Mouse (Mus musculus): Measurements from ENCODE around the gene Chd6.
"Not testable (repeated sequence)": the region's sequence is repeated elsewhere in the genome, so short reads cannot be mapped to it uniquely, and the experiment has no call there.

The Chd6 gene

DNA sequence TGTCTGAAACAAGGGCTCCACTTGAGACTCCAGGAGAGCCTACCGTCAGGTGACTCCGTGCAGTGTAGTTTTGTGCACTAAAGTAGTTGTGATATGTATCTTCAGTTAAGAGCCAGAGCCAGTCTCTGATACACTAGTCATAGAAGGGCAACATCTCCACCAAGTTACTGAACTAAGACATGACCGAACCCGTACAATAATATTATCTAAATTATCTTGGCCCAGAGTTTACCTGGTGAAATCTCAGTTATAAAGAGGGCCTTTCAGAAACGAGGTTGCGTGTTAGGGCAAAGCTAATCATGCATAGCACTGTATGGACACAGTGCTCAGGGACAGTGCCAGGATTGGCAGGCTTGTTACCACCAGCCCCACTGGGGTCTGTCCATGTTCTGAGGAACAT is 127.1 kb downstream of the Chd6 start:
- Histone ChIP-seq H3K27me3 (ENCODE audit: control insufficient read depth, insufficient read depth, low read length, poor library complexity, severe bottlenecking) (no peaks in the 10 kb centered on the region), H3K36me3 (ENCODE audit: control insufficient read depth, insufficient read depth, low read length, poor library complexity, severe bottlenecking) (peaks cover 21% of the 10 kb centered on the region)
- DNase-seq (ENCODE audit: low read depth, low spot score) = no peak

DNA sequence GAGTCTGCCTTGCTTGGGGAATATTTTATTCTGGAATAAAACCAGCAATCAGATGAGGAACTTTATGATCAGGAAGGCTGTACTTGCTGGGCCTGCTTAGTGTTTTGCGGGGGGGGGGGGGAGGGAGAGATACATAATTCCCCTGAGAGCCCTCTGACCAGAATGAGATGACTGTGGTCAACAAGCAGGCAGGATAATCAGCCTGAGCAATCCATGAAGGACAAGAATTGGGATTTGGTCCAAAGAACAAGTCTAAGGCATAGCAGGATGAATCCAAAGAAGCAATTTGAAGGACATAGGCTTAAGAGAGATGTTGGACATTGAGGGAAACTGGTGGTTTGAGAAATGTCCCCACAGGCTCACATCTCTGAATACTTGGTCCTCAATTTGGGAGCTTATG is 130.2 kb downstream of the Chd6 start:
- H3K27me3 ChIP-seq (ENCODE audit: control insufficient read depth, insufficient read depth, low read length, poor library complexity, severe bottlenecking) = no peaks in the 10 kb centered on the region
- H3K36me3 ChIP-seq (ENCODE audit: control insufficient read depth, insufficient read depth, low read length, poor library complexity, severe bottlenecking) = peaks cover 16% of the 10 kb centered on the region
- no peak for DNase-seq (ENCODE audit: low read depth, low spot score)

DNA sequence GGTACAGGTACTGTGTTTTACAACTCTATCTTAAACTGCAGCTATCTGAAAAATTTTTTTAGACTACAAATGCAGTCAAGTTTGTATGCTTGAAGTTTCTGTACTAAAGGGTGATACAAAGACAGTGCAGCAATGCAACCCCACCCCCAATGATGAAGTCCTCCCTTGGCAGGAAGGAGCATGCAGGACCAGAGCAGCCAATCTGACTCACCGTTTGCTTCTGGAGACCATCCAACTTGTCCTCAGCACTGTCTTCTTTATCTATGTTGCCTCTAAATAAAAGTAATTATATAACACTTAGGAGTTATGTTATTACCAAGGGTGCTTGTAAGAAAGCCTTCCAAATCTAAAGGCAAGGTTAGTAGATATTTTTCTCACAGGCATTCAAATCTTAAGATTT is 131.6 kb downstream of the Chd6 start:
- no peak for DNase-seq (ENCODE audit: low read depth, low spot score)
- no peaks in the 10 kb centered on the region for H3K27me3 ChIP-seq (ENCODE audit: control insufficient read depth, insufficient read depth, low read length, poor library complexity, severe bottlenecking)
- peaks cover 13% of the 10 kb centered on the region for H3K36me3 ChIP-seq (ENCODE audit: control insufficient read depth, insufficient read depth, low read length, poor library complexity, severe bottlenecking)

DNA sequence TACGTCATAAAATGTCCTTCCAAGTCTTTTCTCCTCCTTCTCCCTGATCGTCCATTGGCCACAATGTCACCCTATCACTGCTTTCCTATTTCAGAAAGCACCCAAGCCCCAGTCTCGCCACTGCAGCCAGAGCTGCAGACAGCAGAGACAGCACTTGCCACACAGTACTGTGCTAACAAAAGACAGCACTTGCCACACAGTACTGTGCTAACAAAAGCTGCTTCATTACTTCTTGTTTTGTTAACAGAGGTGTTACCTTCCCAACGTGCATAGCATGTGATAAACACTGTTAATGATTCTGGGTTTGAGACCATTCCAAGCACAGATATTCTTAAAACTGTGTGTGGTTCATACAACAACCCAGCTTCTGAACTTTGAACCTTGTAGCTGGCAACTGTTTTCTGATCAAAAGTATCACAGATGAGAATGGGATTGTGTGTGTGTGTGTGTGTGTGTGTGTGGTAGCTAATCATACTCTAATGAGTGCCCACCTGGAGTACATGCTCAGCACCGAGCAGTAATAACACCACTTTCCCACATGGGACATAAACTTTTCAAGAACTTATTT is 135.1 kb downstream of the Chd6 start:
- Histone ChIP-seq H3K36me3 (ENCODE audit: control insufficient read depth, insufficient read depth, low read length, poor library complexity, severe bottlenecking) (peaks cover 4% of the 10 kb centered on the region; the same call in 1 of the 2 replicates), H3K27me3 (ENCODE audit: control insufficient read depth, insufficient read depth, low read length, poor library complexity, severe bottlenecking) (no peaks in the 10 kb centered on the region)
- DNase-seq (ENCODE audit: low read depth, low spot score) = no peak

DNA sequence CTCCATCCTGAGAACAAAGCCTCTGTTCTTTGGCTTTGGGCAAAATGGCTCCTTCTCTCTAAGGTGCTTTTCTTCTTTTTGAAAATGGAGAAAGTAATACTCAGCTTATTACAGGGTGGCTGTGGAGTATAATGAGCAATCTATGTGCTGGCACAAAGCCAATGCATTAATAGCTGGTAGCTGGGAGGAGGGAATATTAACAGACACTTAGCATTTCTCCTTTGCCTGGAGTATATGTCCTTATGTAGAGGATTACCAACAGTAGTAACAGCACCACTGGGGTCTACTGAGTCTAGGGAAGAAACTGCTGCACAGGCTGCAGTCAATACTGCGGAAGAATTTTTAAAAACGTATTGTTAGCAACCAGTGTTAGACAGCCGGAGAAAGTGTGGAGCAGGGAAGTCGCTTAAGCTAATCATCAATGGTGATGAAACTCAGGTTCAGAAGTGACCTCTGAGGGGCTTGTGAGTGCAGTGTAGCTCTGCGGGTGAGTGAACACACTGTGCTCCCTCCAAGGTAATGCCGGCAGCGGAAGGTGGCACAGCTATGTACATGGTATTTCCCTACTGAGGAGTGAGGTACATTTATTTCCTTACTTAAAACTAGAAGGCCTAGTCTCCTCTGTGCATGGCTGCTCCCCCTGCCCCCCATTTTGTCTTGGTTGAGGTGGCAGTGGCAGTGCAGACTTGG is 136.6 kb downstream of the Chd6 start:
- no peak for DNase-seq (ENCODE audit: low read depth, low spot score)
- Histone ChIP-seq H3K27me3 (ENCODE audit: control insufficient read depth, insufficient read depth, low read length, poor library complexity, severe bottlenecking) (no peaks in the 10 kb centered on the region), H3K36me3 (ENCODE audit: control insufficient read depth, insufficient read depth, low read length, poor library complexity, severe bottlenecking) (peaks cover 4% of the 10 kb centered on the region; the same call in 1 of the 2 replicates)

DNA sequence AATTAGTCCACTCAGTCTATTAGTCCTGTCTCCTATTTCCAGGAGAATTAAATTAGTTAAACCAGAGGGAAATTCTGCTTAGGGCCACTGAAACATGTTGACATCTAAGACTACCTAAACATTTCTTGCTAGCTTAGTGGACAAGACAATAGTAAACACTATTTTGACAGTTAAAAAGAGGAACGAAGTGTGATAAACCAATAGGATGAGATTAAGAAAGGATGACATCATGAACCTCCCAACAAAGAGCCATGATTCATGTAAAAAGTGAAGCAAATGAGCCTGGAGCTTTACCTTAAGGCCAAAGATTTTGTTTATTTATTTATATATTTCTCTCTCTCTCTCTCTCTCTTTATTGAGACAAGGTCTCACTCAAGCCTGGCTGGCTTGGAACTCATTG is 146.7 kb downstream of the Chd6 start:
- Histone ChIP-seq H3K36me3 (ENCODE audit: control insufficient read depth, insufficient read depth, low read length, poor library complexity, severe bottlenecking) (peaks cover 13% of the 10 kb centered on the region), H3K27me3 (ENCODE audit: control insufficient read depth, insufficient read depth, low read length, poor library complexity, severe bottlenecking) (no peaks in the 10 kb centered on the region)
- no peak for DNase-seq (ENCODE audit: low read depth, low spot score)

DNA sequence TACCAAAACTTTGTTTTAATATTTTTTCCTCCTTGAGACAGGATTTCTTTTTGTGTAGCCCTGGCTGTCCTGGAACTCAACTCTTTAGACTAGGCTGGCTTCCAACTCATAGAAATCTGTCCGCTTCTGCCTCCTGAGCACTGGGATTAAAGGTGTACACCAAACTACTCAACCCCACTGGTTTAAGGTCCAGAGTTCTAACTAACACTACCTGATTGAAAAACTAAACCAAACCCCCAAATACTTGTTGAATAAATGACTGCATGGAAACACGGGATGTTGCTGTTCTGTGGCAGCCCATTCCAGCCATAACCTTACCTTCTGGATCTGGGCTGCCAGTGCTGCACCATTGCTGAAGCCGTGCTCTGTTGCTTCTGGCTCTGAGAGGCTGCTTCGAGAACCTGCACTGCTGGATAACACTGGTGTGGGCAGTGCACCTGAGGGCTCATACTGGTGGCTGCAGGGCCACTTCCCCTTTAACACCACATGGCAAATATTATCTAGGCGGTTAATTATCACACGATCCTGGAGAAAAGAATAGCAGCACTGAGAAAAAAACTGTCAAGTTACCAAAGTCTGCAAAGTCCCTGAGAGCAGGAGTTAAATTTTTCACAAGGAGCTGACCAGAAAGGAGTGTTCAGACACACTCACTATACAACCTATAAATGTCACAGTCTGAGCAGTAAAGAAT is 147.8 kb downstream of the Chd6 start:
- Histone ChIP-seq H3K36me3 (ENCODE audit: control insufficient read depth, insufficient read depth, low read length, poor library complexity, severe bottlenecking) (peaks cover 6% of the 10 kb centered on the region), H3K27me3 (ENCODE audit: control insufficient read depth, insufficient read depth, low read length, poor library complexity, severe bottlenecking) (no peaks in the 10 kb centered on the region)
- DNase-seq (ENCODE audit: low read depth, low spot score) = no peak

DNA sequence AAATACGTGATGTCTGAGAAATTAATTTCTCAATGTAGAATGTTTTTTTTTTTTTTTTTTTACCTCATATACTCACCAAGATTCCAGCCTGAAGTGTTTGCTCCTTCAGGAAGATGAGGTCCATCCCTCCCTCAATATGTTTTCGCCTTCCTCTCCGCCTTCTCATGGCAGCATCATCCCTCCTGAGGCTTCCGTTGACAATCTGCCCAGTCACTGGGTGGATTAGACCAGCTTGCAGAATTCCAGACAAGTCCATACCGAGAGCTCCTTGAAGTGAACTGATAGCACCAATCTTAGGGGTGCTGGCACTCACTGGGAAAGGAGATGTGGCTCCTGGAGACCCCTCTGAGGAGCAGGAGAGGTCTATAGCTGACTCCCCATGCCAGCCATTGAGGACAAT is 149.0 kb downstream of the Chd6 start:
- Histone ChIP-seq H3K36me3 (ENCODE audit: control insufficient read depth, insufficient read depth, low read length, poor library complexity, severe bottlenecking) (peaks cover 8% of the 10 kb centered on the region), H3K27me3 (ENCODE audit: control insufficient read depth, insufficient read depth, low read length, poor library complexity, severe bottlenecking) (no peaks in the 10 kb centered on the region)
- no peak for DNase-seq (ENCODE audit: low read depth, low spot score)

DNA sequence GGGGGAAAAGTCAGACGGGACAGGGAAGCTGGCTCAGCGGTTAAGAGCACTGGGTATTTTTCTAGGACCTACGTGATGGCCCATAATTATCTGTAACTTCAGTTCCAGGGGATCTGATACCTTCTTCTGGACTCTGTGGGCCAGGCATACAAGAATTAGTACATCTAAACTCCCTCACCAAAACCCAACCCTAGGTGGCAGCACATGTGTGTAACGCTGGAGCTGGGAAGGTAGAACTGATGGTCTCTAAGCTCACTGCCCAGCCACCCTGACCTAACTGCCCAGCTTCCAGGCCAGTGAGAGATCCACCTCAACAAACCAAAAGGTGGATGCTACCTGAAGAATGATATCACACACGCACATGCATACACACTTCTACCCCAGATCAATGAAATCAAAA is 150.1 kb downstream of the Chd6 start:
- H3K27me3 ChIP-seq (ENCODE audit: control insufficient read depth, insufficient read depth, low read length, poor library complexity, severe bottlenecking) = no peaks in the 10 kb centered on the region
- peaks cover 10% of the 10 kb centered on the region for H3K36me3 ChIP-seq (ENCODE audit: control insufficient read depth, insufficient read depth, low read length, poor library complexity, severe bottlenecking)
- no peak for DNase-seq (ENCODE audit: low read depth, low spot score)

DNA sequence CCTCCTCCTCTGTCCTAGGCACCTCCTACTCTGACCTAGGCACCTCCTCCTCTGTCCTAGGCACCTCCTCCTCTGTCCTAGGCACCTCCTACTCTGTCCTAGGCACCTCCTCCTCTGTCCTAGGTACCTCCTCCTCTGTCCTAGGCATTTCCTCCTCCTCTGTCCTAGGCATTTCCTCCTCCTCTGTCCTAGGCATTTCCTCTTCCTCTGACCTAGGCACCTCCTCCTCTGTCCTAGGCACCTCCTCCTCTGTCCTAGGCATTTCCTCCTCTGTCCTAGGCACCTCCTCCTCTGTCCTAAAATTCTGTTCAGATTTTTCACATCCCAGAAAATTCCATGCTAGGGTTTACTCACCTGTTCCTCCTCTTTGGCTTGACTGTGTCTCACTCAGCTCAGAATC is 151.1 kb downstream of the Chd6 start:
- peaks cover 10% of the 10 kb centered on the region for H3K36me3 ChIP-seq (ENCODE audit: control insufficient read depth, insufficient read depth, low read length, poor library complexity, severe bottlenecking)
- DNase-seq (ENCODE audit: low read depth, low spot score); H3K27me3 ChIP-seq (ENCODE audit: control insufficient read depth, insufficient read depth, low read length, poor library complexity, severe bottlenecking): not testable (repeated sequence)

DNA sequence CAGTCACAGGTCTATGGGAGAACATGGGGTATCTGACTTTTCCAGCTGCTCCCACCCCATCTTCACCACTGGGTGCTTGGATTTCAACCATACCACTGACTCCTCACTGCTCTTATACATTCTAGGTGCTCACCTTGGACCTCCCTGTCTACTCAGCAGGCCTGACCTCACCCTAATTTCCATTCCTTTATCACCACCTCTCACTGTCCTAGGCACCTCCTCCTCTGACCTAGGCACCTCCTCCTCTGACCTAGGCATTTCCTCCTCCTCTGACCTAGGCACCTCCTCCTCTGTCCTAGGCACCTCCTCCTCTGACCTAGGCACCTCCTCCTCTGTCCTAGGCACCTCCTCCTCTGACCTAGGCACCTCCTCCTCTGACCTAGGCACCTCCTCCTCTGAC is 151.6 kb downstream of the Chd6 start:
- DNase-seq (ENCODE audit: low read depth, low spot score); H3K27me3 ChIP-seq (ENCODE audit: control insufficient read depth, insufficient read depth, low read length, poor library complexity, severe bottlenecking): not testable (repeated sequence)

DNA sequence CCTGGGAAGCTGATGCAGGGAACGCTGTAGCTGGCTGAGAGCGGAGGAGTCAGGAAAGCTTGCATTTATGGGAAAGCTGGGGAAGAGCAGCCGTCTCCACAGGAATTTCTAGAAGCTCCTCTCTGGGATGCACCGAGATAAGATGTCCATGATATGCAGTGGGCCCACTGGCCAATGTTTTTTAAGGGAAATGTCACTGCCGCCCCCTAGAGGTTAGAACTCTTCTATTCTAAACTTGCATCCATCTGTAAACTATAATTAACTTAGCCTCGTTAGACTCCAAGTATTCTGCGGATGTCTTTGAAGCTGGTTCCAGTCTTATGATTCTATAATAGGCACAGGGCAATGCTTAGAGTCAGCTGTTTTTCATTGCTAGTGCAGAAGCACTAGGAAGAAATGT is 153.5 kb downstream of the Chd6 start:
- Histone ChIP-seq H3K36me3 (ENCODE audit: control insufficient read depth, insufficient read depth, low read length, poor library complexity, severe bottlenecking) (peaks cover 8% of the 10 kb centered on the region), H3K27me3 (ENCODE audit: control insufficient read depth, insufficient read depth, low read length, poor library complexity, severe bottlenecking) (no peaks in the 10 kb centered on the region)
- DNase-seq (ENCODE audit: low read depth, low spot score) = no peak

More for the DNA sequence above, 151.6 kb downstream of the Chd6 start:
- not testable (repeated sequence) for H3K36me3 ChIP-seq (ENCODE audit: control insufficient read depth, insufficient read depth, low read length, poor library complexity, severe bottlenecking)

DNA sequence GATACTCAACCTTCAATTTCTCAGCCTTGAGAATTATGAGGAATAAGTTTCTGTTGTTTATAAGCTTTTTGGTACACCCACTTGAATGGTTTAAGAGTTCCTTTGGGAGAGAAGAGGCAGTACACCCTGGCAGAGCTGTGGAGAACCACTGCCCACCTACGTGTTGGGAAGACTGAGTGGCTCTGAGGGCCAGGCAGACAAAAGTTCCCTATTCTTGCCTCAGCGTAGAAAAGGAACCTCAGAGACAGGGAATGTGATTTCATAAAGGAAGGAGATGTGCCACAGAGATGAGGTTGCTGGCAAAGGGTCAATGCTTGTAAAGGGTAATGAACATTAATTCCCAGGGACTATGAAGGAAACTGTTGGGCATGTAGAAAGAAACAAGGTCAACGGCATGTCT is 154.3 kb downstream of the Chd6 start:
- Histone ChIP-seq H3K36me3 (ENCODE audit: control insufficient read depth, insufficient read depth, low read length, poor library complexity, severe bottlenecking) (peaks cover 8% of the 10 kb centered on the region), H3K27me3 (ENCODE audit: control insufficient read depth, insufficient read depth, low read length, poor library complexity, severe bottlenecking) (no peaks in the 10 kb centered on the region)
- DNase-seq (ENCODE audit: low read depth, low spot score) = no peak

DNA sequence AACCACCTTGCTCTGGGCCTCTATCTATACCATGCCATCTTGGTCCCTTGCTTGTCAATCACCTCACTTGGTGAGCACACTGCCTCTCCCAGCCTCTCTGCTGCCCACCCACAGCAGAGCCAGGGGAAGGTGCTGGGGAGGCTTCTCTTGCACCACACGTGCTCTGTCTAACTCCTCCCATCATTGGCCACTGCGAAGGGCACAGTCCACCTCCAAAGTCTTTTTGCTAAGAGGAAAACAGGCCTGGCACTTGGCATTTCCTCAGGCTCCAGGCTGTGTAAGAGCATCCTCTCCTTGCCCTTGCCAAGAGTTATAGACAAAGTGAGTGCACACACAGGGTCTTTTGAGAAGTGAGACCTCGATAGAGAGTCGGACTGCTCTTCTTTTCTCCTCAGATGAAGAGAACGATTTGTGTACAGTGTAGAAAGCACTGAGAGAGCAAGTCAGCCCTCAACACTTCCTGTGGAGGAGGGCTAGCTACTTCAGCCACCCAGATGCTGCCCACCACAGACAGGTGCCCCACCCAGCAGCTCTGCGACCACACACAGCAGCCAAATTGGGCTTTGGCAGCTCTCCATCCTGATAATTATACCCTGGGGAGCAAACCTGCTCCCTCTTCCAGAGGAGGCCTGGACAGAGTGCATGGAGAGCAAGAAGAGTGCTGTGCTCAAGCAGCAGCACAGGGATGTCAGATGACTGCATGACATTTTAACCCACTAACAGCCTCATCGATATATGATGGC is 155.6 kb downstream of the Chd6 start:
- no peak for DNase-seq (ENCODE audit: low read depth, low spot score)
- H3K36me3 ChIP-seq (ENCODE audit: control insufficient read depth, insufficient read depth, low read length, poor library complexity, severe bottlenecking) = peaks cover 12% of the 10 kb centered on the region
- H3K27me3 ChIP-seq (ENCODE audit: control insufficient read depth, insufficient read depth, low read length, poor library complexity, severe bottlenecking) = no peaks in the 10 kb centered on the region

DNA sequence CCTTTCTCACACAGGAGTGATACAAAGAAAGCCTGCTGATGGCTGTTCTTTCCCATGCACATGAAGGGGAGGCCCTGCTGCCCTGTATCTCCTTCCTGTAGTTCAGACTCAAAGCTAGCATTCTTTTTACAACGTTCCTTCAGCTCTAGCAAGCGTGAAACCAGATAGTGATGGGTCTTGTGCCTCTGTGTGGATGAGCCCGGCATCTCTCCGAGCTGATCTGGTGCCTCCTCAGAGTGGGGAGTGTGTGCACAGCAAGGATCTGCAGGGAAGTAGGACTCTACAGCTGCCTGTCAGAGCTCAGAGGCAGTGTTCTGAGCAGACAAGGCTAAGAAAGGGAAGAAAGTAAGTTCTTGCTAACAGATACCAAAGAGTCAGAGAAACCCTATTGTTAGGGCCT is 157.3 kb downstream of the Chd6 start:
- Histone ChIP-seq H3K27me3 (ENCODE audit: control insufficient read depth, insufficient read depth, low read length, poor library complexity, severe bottlenecking) (no peaks in the 10 kb centered on the region), H3K36me3 (ENCODE audit: control insufficient read depth, insufficient read depth, low read length, poor library complexity, severe bottlenecking) (peaks cover 12% of the 10 kb centered on the region)
- DNase-seq (ENCODE audit: low read depth, low spot score) = no peak
